Mouse (Mus musculus) retina, postnatal 1 day (tissue): Measurements from ENCODE around the gene Atoh8.
A peak's percentile ranks its signal among the peaks of the same experiment; 100 is the strongest.

Source experiments
- DNase-seq: peaks from one replicate; pipeline ENCODE4 v3.0.0-alpha.2; 2012

Gene Atoh8

GRCm38 (mm10) chr6:72253911-72254587, 18.7 kb upstream of the Atoh8 start:
- DNase-seq = peak; percentile 69

GRCm38 (mm10) chr6:72253168-72253567, 17.8 kb upstream of the Atoh8 start:
- DNase-seq = no peak

GRCm38 (mm10) chr6:72252433-72252832, 17.1 kb upstream of the Atoh8 start:
- no peak for DNase-seq

GRCm38 (mm10) chr6:72249981-72250380, 14.6 kb upstream of the Atoh8 start:
- no peak for DNase-seq

GRCm38 (mm10) chr6:72248150-72248914, 13.0 kb upstream of the Atoh8 start:
- no peak for DNase-seq

GRCm38 (mm10) chr6:72246303-72246702, 10.9 kb upstream of the Atoh8 start:
- no peak for DNase-seq

- no peak for DNase-seq
These were observed 9.3 kb upstream of the Atoh8 start for GRCm38 (mm10) chr6:72244569-72245285.

GRCm38 (mm10) chr6:72244144-72244549, 8.8 kb upstream of the Atoh8 start:
- peak; percentile 69 for DNase-seq

- no peak for DNase-seq
These were observed 7.3 kb upstream of the Atoh8 start for GRCm38 (mm10) chr6:72242532-72243320.

- DNase-seq = no peak
These were observed 6.4 kb upstream of the Atoh8 start for GRCm38 (mm10) chr6:72241843-72242154.

- DNase-seq = no peak
These were observed 5.9 kb upstream of the Atoh8 start for GRCm38 (mm10) chr6:72241133-72241842.

GRCm38 (mm10) chr6:72240042-72240441, 4.7 kb upstream of the Atoh8 start:
- DNase-seq = no peak

- DNase-seq = peak; percentile 93
These were observed 1.7 kb upstream of the Atoh8 start for GRCm38 (mm10) chr6:72237035-72237434.

GRCm38 (mm10) chr6:72235807-72236407, 530 bp upstream of the Atoh8 start:
- no peak for DNase-seq

- peak; percentile 84 for DNase-seq
These were observed 842 bp downstream of the Atoh8 start for GRCm38 (mm10) chr6:72234372-72235097.

GRCm38 (mm10) chr6:72233950-72234349, 1.4 kb downstream of the Atoh8 start:
- DNase-seq = no peak

GRCm38 (mm10) chr6:72232870-72233269, 2.5 kb downstream of the Atoh8 start:
- DNase-seq = no peak

GRCm38 (mm10) chr6:72232411-72232810, 3.0 kb downstream of the Atoh8 start:
- DNase-seq = no peak

- peak; percentile 88 for DNase-seq
These were observed 4.5 kb downstream of the Atoh8 start for GRCm38 (mm10) chr6:72230875-72231274.

- DNase-seq = no peak
These were observed 7.6 kb downstream of the Atoh8 start for GRCm38 (mm10) chr6:72227665-72228265.

- DNase-seq = no peak
These were observed 8.4 kb downstream of the Atoh8 start for GRCm38 (mm10) chr6:72227011-72227410.
